Mouse (Mus musculus) cerebellum, adult 2 months (tissue): ENCODE results near the gene Zbtb20. TPM values are rescaled to one million over a fixed set of nuclear protein-coding genes. Genes with fewer than 3 reads are reported as not detected.
A peak's percentile ranks its signal among the peaks of the same experiment; 100 is the strongest.

Source experiments
- DNase-seq, 2 experiments: peaks; one replicate each; pipeline ENCODE4 v3.0.0; 2021
- H3K27ac ChIP-seq: fragments of 200-500 bp; 2 replicates; pipeline ENCODE4 v1.5.1; 2012; ENCODE audit warnings: low read length, control low read depth, inconsistent platforms; ENCODE audit not compliant: insufficient read depth
- H3K27me3 ChIP-seq: fragments of 200-500 bp; 2 replicates; pipeline ENCODE4 v1.6.1; 2012; ENCODE audit warnings: inconsistent platforms, mild to moderate bottlenecking, low read length, moderate library complexity; ENCODE audit not compliant: control insufficient read depth, insufficient read depth
- H3K4me1 ChIP-seq: fragments of 200-500 bp; 2 replicates; pipeline ENCODE4 v1.6.1; 2011; ENCODE audit warnings: low read length; ENCODE audit not compliant: control insufficient read depth, insufficient read depth
- H3K4me3 ChIP-seq: fragments of 200-500 bp; replicated peaks from 2 replicates; pipeline ENCODE3; 2011; ENCODE audit warnings: mild to moderate bottlenecking, low read depth, low read length, control low read depth; ENCODE audit not compliant: insufficient read depth
- CTCF ChIP-seq: fragments of 200-500 bp; IDR thresholded peaks from 2 replicates; pipeline ENCODE4 v1.5.1; 2011; ENCODE audit warnings: low read depth, mild to moderate bottlenecking, control low read depth, low read length, moderate library complexity, borderline replicate concordance; ENCODE audit not compliant: insufficient read depth
- POLR2A ChIP-seq: fragments of 200-500 bp; IDR thresholded peaks from 2 replicates; pipeline ENCODE4 v1.6.1; 2011; ENCODE audit warnings: low read length, control low read depth, borderline replicate concordance; ENCODE audit not compliant: insufficient read depth
- WGBS: fragments of 180-500 bp; shearing (Covaris S2); methylation state at CpG from one replicate; pipeline ENCODE4 v1.1.7; 2018; 5-methylcytosine and 5-hydroxymethylcytosine counted together
- polyA plus RNA-seq: library from polyadenylated mRNA; depleted of rRNA; stranded (reverse); fragments of >200 nt; gene quantifications from 2 replicates; pipeline ENCODE4 v1.2.3, GENCODE M21; 2012

Zbtb20 gene
- polyA plus RNA-seq, 1 experiment: 25.2 TPM

- Histone ChIP-seq H3K27me3 (no peaks in the 10 kb centered on the region), H3K4me3 (no peak overlapping the region), H3K4me1 (peaks cover 23% of the 10 kb centered on the region), H3K27ac (peak overlapping the region; percentile 32)
- 27% methylated on average over 10 of the region's 10 CpGs for WGBS
- TF ChIP-seq CTCF: no peak
- no peak for TF ChIP-seq POLR2A
- DNase-seq: peak; percentile 45 to 47
Measured at GRCm38 (mm10) chr16:43464476-43465080, 588.9 kb downstream of the Zbtb20 start.

DNA sequence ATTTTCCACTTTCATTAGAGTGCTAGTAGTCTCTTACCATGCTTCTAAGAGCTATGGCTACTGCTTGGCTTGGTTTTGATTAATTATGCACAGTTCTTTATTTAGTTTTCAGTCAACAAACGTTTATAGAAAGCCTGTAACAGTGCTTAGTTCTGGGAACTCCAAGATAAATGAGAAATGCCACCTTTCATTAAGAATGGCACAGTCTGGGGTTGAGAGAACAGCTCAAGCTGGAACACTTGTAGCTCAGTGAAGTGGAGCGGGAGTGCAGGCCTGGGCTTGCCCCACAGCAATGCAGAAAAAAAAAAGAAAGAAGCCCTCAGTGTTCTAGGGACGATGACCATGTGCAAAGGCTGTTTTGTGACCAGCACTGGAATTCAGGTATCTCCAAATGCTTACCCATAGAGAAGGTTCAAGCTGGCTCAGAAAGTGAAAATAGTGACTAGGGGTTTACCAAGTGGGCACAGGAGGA lies 589.7 kb downstream of the Zbtb20 start:
- 81% methylated on average over 3 of the region's 3 CpGs for WGBS
- peaks cover 23% of the 10 kb centered on the region for H3K4me1 ChIP-seq
- H3K27me3 ChIP-seq: no peaks in the 10 kb centered on the region
- TF ChIP-seq POLR2A (no peak), CTCF (no peak)
- H3K4me3 ChIP-seq: no peak overlapping the region
- DNase-seq: no peak
- peak overlapping the region; percentile 32; the same call in 1 of the 2 replicates for H3K27ac ChIP-seq

GRCm38 (mm10) chr16:43465921-43466748 lies 590.5 kb downstream of the Zbtb20 start:
- DNase-seq: no peak
- no peaks in the 10 kb centered on the region for H3K27me3 ChIP-seq
- no peak overlapping the region for H3K4me3 ChIP-seq
- TF ChIP-seq POLR2A: no peak
- TF ChIP-seq CTCF: no peak
- WGBS: 59% methylated on average over 9 of the region's 9 CpGs
- H3K4me1 ChIP-seq: peaks cover 23% of the 10 kb centered on the region
- H3K27ac ChIP-seq: peak overlapping the region; percentile 66; the same call in 1 of the 2 replicates

DNA sequence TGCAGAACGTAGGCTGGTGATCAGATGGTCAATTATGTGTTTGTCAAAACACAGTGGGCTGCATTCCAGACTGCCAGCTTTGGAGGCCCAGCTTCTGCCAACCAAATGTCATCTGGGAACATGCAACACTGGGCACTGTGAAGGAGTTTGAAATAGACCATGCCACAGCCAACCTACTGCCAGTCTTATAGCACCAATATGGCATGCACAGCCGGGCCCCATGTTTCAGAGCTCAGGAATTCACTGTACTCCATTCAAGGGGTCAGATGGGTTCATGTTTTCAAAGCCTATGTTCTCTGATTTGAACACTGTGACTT lies 591.0 kb downstream of the Zbtb20 start:
- peaks cover 23% of the 10 kb centered on the region for H3K4me1 ChIP-seq
- no peak for TF ChIP-seq POLR2A
- TF ChIP-seq CTCF: no peak
- H3K27ac ChIP-seq: peak overlapping the region; percentile 66
- no peaks in the 10 kb centered on the region for H3K27me3 ChIP-seq
- peak; percentile 74 to 87 for DNase-seq
- 7% methylated on average over 2 of the region's 2 CpGs for WGBS
- no peak overlapping the region for H3K4me3 ChIP-seq

- Histone ChIP-seq H3K27me3 (no peaks in the 10 kb centered on the region), H3K4me1 (peaks cover 7% of the 10 kb centered on the region; the same call in 1 of the 2 replicates), H3K4me3 (no peak overlapping the region), H3K27ac (no peak overlapping the region)
- no peak for DNase-seq
- TF ChIP-seq CTCF: no peak
- TF ChIP-seq POLR2A: no peak
- 67% methylated on average over 3 of the region's 3 CpGs for WGBS
Measured at GRCm38 (mm10) chr16:43471060-43471459, 595.4 kb downstream of the Zbtb20 start.

- H3K27me3 ChIP-seq: no peaks in the 10 kb centered on the region
- H3K4me3 ChIP-seq: no peak overlapping the region
- 87% methylated on average over 11 of the region's 11 CpGs for WGBS
- TF ChIP-seq CTCF (no peak), POLR2A (no peak)
- DNase-seq: no peak
- H3K27ac ChIP-seq: no peak overlapping the region
- no peaks in the 10 kb centered on the region for H3K4me1 ChIP-seq
Measured at GRCm38 (mm10) chr16:43474941-43475728, 599.5 kb downstream of the Zbtb20 start.

DNA sequence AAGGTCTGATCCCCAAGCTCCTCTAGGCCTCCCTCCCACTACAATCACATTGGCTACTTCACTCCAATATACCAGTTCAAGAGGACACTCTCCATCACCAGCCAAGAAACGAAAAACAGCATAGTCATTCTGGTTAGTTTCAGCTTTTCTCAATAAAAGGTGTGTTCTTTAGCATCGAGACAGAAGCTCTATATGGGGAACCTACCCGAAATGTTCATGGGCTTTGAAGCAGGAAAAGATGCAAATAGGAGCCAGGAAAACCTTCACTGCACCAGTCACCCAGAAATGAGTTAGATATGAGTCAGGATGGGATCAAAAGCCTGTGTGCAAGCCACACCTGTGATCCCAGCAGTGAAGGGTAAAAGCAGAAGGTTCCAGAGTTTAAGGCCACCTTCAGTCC lies 601.2 kb downstream of the Zbtb20 start:
- H3K27me3 ChIP-seq: no peaks in the 10 kb centered on the region
- H3K4me1 ChIP-seq: no peaks in the 10 kb centered on the region
- 89% methylated on average over 3 of the region's 3 CpGs for WGBS
- no peak for DNase-seq
- no peak overlapping the region for H3K27ac ChIP-seq
- H3K4me3 ChIP-seq: no peak overlapping the region
- no peak for TF ChIP-seq CTCF
- no peak for TF ChIP-seq POLR2A

- Histone ChIP-seq H3K4me3 (no peak overlapping the region), H3K27ac (no peak overlapping the region), H3K4me1 (no peaks in the 10 kb centered on the region), H3K27me3 (no peaks in the 10 kb centered on the region)
- 94% methylated on average over 1 of the region's 1 CpGs for WGBS
- TF ChIP-seq CTCF (no peak), POLR2A (no peak)
- no peak for DNase-seq
Measured at GRCm38 (mm10) chr16:43478352-43478751, 602.7 kb downstream of the Zbtb20 start.
